Mouse (Mus musculus) right cerebral cortex, postnatal 25 days (tissue): ENCODE data around the gene Ints11.

ENCODE experiments used
- DNase-seq: peaks from one replicate; pipeline ENCODE4 v3.0.0; 2022

The Ints11 gene

DNA sequence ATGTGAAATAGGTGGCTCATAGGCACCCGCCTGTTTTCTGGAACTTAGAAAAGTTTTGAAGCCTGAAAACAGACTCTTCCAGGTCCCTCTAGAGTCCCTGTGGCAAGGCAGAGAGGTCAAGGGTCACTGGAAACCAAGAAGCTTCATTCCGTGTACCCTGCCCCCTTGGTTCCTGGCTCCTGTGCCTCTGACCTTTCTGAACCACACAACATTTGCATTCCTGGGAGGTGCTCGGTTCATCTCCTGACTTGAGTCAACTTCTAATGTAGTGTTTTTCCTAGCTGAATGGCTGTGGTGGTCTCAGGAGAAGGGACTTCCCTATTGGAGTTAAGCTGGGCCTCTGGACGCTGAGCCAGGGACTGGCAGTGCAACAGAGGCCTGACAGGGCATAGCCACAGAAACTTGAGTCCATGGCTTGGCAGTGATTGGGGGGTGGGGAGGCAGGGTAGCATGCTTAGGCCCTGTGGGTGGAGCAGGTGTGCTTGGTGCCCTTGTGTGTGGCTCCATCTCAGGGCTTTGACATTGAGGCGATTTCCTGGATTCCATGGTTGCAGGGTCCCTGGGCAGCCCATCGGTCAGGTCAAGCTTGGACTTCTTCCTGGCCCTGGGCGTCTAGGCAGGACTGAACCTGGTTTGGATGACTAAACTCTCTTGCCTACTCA lies 20.8 kb upstream of the Ints11 start:
- no peak for DNase-seq

DNA sequence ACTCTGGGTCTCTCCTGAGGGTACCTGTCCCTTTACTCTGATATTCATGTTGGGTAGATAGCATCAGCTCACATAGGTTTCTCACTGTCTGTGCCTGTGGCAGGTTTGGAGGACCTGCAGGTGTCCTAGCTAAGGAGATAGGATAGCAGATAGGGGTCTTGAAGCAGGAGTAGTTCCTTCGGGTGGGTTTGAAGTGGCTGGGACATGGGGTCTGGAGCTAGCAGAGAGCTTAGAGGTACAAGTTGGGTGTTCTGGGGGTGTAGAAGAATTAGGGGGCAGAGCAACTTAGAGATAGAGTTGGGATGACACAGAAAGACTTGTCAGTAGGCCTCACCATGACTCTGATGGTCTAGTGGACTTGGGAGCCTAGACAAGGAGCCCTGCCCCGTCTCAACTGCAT lies 20.0 kb upstream of the Ints11 start:
- no peak for DNase-seq

DNA sequence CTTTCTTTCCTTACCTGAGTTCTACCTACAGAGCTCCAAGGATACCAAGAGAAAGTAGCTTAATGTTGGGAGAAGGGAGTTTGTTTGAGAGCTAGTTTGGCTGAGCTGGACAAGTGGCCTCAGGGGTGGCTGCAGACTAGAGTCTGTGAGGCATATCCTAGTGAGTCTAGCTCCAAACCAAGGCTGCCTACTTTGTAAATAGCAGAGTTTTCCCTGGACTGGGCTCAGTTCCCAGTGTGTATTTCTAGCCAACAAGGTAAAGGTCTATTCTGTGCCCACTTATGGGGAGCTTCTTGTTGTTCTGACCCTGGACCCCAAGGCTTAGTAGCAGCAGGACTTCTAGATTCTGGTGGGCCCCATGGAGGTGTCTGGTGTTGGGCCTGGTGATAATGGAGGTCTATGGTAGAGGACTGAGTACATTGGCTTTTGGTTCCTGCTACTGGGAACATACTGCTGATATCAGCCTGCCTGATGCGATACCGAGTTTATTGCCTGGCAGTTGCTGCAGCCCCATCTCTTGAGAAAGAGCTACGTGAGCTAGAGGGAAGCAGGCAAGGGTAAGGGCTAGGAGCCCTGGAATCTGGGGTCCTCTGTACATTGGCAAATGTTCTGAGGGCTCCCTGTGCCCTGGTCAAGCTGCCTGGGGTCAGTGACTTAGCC lies 19.4 kb upstream of the Ints11 start:
- DNase-seq = no peak

DNA sequence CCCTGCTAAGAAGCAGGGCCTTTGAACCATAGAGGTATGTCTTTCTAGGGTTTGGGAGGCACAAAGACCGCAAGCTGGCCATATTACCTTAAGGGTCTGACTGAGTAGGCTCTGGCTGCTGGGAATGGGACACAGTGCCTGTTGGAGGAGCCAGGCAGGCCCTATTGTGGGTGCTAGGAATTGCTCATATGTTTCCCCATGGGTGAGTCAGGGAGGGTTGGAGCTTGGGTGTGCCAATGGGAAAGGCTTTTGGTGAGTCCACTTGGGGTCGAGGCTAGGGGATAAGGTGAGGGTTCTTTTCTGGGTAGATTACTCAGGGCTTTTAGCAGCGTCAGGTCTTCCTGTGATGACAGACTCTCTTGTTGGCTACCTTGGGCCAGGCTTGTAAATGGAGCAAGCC lies 18.0 kb upstream of the Ints11 start:
- DNase-seq = no peak

DNA sequence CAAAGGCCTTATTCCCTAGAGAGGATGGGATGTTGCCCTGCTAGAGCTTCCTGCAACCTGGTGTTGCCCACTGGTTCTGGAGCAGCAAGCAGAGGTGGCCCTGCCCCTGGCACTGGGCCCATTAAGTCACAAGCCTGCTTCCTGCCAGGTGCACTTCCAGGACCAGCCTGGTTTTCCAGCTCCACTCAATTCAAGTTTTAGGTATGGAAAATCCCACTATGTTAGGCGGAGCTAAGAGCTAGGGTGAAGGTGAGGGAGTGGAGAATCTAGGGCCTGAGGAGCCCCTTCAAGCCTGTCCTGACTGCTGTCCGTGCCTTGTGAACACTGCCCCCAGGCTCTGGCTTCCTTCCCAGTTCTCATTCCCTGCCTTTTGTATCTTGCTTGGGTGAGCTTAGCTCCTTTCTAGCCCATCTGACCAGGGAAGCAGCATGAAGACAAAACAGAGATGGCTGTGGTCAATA lies 17.4 kb upstream of the Ints11 start:
- DNase-seq = no peak

DNA sequence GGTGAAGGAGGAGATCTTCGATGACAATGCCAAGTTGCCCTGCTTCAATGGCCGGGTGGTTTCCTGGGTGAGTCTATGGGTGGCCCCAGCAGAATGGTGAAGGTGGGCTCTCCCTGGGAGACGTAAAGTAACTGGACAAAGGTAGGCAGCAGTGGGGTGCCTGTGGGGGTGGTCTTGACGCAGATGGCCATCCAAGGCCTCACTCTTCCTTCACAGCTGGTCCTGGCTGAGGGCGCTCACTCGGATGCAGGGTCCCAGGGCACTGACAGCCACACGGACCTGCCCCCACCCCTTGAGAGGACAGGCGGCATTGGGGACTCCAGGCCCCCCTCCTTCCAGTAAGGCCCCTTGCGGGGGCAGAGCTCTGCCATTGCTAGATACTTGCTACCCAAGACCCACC lies 15.9 kb upstream of the Ints11 start:
- no peak for DNase-seq

DNA sequence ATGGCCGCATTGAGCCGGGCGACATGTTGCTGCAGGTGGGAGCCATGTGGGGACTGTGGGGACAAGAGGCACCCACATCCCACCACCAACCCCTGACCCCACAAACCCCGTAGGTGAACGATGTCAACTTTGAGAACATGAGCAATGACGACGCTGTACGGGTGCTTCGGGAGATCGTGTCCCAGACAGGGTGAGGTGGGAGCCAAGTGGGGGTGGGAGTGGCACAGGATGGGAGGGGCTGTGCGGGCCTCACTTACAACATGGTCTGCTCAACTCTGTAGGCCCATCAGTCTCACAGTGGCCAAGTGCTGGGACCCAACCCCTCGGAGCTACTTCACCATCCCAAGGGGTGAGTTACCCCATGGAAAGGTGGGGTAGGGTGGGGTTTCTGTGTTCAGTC lies 14.4 kb upstream of the Ints11 start:
- DNase-seq = no peak

DNA sequence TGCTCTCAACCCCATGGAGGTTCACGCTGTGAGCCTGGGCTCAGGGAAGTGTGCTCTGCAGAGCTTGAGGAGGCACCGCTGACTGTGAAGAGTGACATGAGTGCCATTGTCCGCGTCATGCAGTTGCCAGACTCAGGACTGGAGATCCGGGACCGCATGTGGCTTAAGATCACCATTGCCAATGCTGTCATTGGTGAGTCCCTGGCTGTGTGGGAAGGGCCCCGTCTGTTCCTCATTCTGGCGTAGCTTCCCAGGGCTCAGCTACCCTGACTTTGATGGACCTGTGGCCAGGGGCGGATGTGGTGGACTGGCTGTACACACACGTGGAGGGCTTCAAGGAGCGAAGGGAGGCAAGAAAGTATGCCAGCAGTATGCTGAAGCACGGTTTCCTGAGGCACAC lies 13.3 kb upstream of the Ints11 start:
- DNase-seq = no peak

DNA sequence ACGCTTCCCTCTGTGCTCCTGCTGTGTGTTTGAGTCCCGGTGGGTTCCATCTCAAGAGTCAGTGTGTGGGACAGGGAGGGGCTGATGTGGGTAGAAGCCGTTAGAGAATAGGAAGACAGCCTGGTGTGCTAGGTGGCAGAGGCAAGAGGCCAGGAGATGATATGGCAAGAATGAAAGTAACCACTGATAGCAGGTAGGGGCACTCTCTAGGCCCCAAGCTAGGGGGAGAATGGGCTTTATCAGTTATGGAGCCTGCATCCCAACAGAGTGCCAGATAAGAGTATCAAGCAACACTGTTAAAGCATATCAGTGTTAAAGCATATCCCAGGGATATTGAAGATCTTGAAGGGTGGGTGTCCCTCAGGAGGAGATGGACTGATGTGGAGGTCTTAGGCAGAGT lies 12.5 kb upstream of the Ints11 start:
- DNase-seq = no peak

DNA sequence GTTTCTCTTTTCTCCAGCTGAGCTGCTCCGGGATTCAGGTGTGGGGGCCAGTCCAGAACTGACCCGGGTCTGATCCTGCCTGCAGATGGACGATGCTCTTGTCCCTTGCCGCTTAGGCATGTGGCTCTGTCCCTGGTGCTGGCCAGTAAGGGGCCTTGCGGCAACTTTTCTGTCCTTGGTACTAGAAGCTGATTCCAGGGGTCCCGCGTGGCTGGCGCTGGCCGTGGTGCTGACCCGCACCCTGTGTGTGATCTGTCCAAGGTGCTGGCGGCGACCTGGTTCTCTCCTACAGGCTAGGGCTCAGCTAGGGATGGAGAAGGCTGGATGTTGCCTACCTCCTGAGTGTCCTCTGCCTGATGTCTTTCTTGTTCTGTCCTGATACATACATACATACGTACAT lies 10.0 kb upstream of the Ints11 start:
- DNase-seq = no peak

DNA sequence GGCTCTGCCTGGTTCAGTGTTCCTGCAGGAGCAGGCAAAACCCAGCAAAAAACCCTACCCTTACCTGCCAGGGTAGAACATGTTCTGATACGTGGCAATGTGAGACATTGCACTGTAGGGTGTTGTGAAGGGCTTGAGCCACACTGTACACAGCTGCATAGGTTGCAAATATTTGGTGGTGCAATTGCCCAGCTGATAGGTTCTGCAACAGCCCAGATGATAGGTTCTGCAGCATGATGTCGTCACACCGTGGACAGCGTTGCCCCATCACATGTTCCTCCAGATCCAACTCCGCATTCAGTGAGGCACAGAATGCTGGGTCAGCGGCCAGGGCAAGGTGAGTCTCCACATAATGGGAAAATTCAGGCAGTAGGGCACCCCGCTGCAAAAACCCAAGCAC lies 7.6 kb upstream of the Ints11 start:
- no peak for DNase-seq

DNA sequence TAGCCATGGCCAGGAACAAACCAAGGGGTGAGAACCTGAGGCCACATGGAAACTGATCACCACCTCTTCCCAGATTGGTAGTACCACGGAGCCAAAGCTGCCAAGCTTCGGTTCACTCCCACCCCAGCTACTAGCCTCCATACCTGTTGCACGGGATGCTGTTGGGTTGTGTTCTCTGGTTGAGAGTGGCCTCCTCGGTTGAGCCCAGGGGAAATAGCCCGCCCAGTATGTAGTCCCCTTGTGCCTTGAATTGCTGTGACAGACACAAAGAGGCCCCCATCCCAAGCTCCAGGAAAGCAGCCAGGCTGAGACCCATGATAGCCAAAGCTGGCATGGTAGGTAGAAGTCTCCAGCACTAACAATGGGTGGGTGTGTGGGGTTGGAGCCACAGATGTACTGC lies 6.3 kb upstream of the Ints11 start, which contains the start of gene Tas1r3:
Tas1r3 (minus strand) TSS at position 362 of the 400 bp plus-strand sequence.
- no peak for DNase-seq

DNA sequence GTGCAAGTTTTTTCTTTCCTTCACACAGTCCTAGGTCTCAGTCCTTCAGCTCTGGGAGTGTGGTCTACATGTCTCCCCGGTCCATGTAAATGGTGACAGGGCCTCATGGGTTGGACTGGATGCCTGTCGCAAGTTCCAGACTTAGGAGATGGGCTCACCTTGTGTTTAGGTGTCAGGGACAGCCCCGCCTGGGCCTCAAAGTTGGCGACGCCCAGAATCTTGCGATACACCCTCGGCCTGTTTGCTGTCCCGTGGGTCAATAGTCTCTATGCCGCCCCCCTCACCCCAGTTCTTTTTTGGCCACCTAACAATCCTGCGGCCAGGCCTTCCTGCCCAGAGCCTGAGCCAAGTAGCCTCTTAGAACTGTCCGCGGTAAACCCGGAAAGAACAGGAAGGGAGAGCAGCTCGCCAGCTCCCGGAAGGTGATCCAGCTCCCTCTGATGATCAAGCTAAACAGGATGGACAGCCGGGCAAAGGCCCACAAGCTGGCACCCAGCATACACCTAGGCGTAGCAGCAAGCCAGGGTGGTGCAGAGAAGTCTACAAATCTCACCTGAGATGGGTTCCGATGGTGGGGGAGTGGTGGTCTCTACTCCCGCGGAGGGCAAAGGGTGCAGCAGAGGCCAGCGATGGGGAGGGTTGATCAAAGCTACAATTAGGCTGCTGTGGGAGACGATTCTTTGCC lies 590 bp upstream of the Ints11 start:
- DNase-seq = no peak

DNA sequence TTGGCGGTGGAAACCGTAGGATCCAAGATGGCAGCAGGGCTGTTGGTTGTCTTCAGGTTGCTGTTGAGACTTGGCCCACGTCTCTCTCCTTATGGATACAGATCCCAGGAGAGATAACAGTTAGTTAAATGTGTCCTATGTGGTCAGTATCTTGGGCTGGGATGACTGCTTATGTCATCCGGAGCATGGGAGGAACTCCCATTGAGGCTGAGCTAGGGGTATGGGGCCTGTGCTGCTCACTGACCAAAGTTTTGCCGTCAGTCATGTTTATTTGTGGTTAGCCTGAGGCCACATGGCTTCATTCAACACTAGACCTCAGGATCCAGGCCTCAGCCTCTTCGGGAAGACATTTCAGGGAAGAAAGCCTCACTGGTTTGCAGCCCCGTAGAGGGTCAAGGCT lies 2.1 kb downstream of the Ints11 start:
- no peak for DNase-seq

DNA sequence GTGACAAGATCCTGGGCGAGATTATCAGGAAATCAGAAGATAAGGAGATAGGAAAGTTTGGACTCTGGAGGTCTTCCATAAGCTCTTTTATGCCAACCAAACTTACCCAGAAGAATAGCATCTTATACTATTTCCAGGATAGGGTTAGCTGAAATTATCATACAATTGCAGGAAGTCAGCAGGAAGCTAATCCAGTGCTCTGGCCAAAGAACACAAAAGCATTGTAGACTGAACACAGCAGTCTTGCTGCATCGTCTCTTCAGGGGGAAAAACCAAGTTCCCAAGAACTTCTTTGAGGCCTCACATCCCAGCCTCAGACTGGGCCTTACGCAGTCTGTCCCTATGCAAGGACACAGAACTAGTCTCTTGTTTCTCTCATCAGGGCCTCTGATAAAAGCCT lies 14.2 kb downstream of the Ints11 start:
- DNase-seq = no peak

DNA sequence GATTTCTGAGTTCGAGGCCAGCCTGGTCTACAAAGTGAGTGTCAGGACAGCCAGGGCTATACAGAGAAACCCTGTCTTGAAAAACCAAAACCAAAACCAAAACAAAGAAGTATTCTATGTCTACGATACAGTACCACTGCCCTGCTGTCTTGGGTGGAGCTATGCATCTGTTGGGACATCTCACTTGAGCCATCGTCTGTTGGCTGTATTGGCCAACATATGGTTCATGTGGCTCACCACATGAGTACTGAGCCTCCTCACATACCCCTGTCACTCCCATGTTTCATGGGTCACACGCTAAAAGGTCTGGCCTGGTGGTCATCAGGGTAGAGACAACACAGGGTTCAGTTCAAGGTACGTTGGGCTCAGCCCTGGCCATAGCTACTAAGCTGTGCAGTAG lies 17.0 kb downstream of the Ints11 start:
- DNase-seq = no peak

DNA sequence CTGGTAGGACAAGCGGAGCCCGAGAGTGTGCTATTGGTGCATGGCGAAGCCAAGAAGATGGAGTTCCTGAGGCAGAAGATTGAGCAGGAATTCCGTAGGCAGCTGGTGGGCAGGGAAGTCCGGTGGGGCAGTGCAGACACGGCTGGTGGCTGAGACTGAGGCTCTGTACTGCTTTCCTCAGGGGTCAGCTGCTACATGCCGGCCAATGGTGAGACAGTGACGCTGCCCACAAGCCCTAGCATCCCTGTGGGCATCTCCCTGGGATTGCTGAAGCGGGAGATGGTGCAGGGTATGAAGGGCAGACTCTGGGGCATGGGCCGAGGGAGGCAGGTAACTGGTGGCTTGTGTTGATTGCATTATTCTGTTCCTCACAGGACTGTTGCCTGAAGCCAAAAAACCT lies 18.3 kb downstream of the Ints11 start:
- DNase-seq = no peak

DNA sequence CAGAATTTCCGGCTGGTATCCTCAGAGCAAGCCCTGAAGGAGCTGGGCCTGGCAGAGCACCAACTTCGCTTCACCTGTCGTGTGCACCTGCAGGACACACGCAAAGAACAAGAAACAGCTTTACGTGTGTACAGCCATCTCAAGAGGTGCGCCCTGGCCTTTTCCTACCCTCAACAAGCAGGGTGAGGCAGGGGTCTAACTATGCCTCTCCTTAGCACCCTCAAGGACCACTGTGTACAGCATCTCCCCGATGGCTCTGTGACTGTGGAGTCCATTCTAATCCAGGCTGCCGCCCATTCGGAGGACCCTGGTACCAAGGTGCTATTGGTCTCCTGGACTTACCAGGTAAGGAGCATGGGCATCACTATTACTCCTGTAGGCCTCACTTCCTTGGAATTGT lies 18.8 kb downstream of the Ints11 start:
- no peak for DNase-seq

DNA sequence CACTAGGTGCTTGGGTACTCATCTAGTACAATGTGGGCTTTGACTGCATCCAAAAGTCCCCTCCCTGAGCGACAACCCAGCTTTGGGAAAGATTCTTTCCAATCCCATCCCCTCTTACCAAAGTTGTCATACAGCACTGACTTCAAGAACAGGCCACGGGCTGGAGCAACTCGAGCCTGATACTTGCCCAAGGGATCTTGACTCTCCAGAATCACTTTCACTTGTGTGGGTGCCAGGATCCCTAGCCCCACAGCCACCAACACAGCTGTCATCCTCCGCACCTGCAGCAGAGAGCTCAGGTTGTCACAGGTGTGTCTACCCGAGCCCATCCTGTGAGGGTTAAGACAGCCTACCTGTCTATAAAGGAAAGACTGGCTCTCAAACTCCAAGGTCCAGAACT lies 20.0 kb downstream of the Ints11 start:
- DNase-seq = no peak

DNA sequence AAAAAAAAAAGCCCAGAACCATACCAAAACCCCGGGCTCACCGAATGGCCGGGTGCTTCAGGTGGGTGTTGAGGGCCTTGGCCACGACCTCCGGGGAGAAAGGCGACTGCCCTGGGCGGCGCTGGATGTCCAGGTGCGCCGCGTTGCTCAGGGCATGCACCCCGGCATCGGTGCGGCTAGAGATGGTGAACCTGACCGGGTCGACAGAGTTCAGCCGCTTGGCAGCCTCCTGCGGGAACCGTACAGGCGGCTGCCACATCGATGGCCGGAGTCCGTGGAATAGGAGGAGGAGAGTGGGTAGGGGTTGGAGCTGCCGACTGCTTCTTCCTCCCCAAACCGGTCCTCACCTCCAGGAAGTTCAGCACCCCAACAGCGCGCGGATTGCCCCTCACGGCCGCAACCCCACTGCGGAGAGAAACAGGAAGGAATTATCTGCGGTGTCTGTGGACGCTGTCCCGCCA lies 21.7 kb downstream of the Ints11 start:
- no peak for DNase-seq

DNA sequence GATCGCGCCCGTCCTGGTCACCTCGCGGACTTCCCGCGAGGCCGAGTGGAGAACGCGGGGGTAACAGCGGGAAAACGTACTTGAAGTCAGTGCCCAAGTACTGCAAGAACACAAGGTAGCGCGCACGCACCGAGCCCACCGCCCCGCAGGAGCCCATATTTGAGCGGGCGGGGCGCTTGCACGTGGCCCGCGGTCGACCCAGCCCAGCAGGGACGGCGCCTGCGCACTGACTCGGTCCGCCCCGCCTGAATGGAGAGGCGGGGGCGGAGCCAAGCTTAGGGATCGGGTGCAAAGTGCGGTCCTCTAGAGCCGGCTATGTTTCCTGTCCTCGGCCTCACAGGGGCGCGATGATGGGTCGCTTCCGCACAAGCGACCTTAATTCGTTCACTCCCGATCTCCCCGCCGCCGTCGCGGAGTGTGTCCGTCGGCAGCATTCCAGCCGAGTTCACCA lies 22.2 kb downstream of the Ints11 start, which contains the start of the genes Pusl1 and Acap3:
Pusl1 (minus strand) TSS at position 231 of the 451 bp plus-strand sequence.
Acap3 (plus strand) TSS at position 272 of the 451 bp plus-strand sequence.
- peak; percentile 96 for DNase-seq

DNA sequence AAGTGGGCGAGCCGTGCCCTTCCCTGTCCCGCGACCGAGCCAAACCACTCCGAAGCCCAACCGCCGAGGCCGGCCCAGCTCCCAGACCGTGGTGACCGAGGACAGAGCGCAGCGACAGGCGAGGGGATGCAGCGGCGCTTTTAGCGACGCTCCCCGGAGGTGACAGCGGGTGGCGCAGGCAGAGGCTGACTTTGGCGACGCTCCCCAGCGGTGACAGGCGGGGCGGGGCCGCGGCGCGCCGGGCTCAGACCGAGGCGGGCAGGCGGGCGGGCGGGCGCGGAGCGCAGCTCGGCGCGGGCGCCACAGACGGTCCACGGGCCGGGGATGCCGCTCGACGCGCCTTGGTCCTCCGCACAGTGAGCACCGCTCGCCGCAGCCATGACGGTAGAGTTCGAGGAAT lies 22.7 kb downstream of the Ints11 start:
- DNase-seq = peak; percentile 88

DNA sequence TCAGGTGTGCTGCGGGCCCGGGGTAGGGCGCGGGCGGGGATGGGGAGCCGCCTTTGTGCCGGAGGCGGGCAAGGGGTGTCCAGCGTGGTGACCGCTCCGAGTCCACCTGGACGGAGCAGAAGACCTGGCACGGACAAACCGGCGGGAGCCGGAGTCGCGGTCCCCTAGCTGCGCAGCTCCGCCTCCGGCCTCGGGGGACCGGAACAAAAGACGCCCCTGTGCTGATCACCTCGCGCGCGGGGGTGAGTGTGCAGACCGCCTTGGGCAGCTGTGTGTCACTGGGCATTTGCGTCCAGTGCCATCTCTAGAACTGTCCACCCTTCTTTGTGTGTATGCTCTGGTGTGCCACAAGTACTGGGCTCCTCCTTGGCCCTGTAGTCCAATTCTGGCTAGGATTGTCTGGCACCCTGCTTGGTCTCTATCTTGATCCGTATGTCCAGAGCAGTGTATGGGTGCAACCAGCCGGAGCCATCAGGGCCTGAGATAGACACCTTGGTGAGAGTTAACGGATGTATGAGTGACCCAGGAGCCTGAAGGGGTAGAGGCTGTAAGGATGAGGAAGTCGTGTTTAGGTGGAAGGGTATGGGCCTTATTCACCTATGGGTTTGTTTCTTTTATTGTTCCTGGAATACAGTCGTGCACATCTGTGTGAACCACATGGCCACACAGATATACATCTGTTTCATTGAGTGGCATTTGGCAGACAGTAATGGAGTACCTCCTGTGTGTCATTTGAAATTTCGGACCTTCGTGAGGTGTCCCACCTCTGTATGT lies 23.3 kb downstream of the Ints11 start:
- no peak for DNase-seq
